13 mouse cellular contexts compared by ENCODE assay signal in the genomic region with DNA sequence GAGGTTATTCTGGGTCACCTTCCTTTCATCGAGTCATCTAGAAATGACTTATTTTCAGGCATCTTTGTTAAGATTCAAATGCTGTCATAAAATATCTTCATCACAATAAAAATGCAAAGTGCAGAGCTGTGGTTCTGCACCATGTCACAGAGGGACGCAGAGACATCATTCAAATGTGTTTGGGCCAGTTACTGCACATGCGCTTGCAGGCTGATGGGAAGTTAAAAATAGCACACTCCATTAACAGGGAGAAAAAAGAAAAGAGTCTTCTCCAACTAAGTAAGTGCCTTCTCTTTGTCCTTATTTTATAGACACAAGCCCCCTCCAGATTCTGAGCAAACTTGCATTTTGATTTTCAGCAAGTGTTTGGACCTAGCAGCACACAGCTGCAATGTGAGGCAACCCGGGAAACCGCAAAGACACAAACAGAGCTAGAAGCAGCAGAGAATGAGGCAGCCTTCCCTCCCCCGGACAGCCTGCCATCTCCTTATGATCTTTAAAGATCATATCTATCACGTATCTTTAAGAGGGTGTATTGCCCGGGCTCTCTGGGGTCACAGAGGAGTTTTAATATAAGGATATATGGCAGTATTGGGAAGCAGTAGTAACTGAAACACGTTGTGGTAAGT.
A peak's percentile ranks its signal among the peaks of the same experiment; 100 is the strongest.
DNase-seq lines count a peak whose midpoint lies in the region; ATAC-seq and TF ChIP-seq lines count a peak whose summit lies in the region.
"Had no signal": no experiment of that assay in that cellular context is flagged by ENCODE, and none has a peak within 500 bp of the region (broad histone marks: within the 10 kb centered on the region; RNA-seq: fewer than 3 reads in every experiment).

No protein-coding gene starts in this region.

- H3K36me3 ChIP-seq in heart, embryonic 11.5 days (ENCODE audit: control insufficient read depth, insufficient read depth, low read length) = no peaks in the 10 kb centered on the region
- no peaks in the 10 kb centered on the region for H3K36me3 ChIP-seq in heart, embryonic 16.5 days (ENCODE audit: control insufficient read depth, insufficient read depth)
- H3K36me3 ChIP-seq: limb, embryonic 12.5 days had no signal

- H3K27me3 ChIP-seq in heart, embryonic 11.5 days (ENCODE audit: control insufficient read depth, insufficient read depth, low read length) = no peaks in the 10 kb centered on the region
- H3K27me3 ChIP-seq in heart, embryonic 16.5 days (ENCODE audit: control insufficient read depth, insufficient read depth, low read length) = no peaks in the 10 kb centered on the region
- H3K27me3 ChIP-seq: limb, embryonic 12.5 days had no signal

- H3K4me2 ChIP-seq in heart, embryonic 11.5 days = no peak overlapping the region
- peak overlapping the region; percentile 49 for H3K4me2 ChIP-seq in heart, embryonic 16.5 days (ENCODE audit: low read depth, low read length)
- H3K4me2 ChIP-seq: limb, embryonic 12.5 days had no signal

- no peak overlapping the region for H3K9ac ChIP-seq in heart, embryonic 11.5 days (ENCODE audit: low read depth, low read length)
- H3K9ac ChIP-seq in heart, embryonic 16.5 days (ENCODE audit: low read length) = peak overlapping the region; percentile 57
- H3K9ac ChIP-seq: limb, embryonic 12.5 days had no signal

- no peak for ATAC-seq in heart, embryonic 11.5 days (replicated peaks; ENCODE audit: insufficient number of reproducible peaks, low FRiP score, low TSS enrichment)
- no peak for ATAC-seq in heart, embryonic 16.5 days (replicated peaks; ENCODE audit: extremely low read depth, insufficient read depth, low FRiP score)

- no peak for TF ChIP-seq CTCF in left cerebral cortex, adult 2 months (IDR thresholded peaks at IDR 0.05)

- WGBS in heart, embryonic 11.5 days (ENCODE audit: insufficient replicate concordance) = 64% methylated on average over 9 of the region's 9 CpGs
- 49% methylated on average over 9 of the region's 9 CpGs for WGBS in heart, embryonic 16.5 days

- H3K27ac ChIP-seq in heart, embryonic 11.5 days (ENCODE audit: low read depth, low read length) = no peak overlapping the region
- peak overlapping the region; percentile 69 for H3K27ac ChIP-seq in left cerebral cortex, adult 2 months
- peak overlapping the region; percentile 75 for H3K27ac ChIP-seq in heart, embryonic 16.5 days (ENCODE audit: low read length)
- H3K27ac ChIP-seq: limb, embryonic 12.5 days had no signal

- no peaks in the 10 kb centered on the region for H3K9me3 ChIP-seq in heart, embryonic 11.5 days (replicated peaks; ENCODE audit: control insufficient read depth, low read length)
- H3K9me3 ChIP-seq in heart, embryonic 16.5 days (replicated peaks; ENCODE audit: control insufficient read depth, low read length) = no peaks in the 10 kb centered on the region
- H3K9me3 ChIP-seq: limb, embryonic 12.5 days had no signal

- intact Hi-C loops in left cerebral cortex, adult 2 months (cut with DNase I) = loop anchor here (2.0 to 5.0 kb wide), 3 partner anchors 101 to 473 kb away; no protein-coding TSS in a partner anchor

- DNase-seq in heart, adult 11 months = peak; percentile 85
- no peak for DNase-seq in left cerebral cortex, adult 2 months (ENCODE audit: extremely low spot score in 1 of 2, low spot score in 2 of 2)
- no peak for DNase-seq in left cerebral cortex, adult 11 months (ENCODE audit: low spot score)
- peak; percentile 50 for DNase-seq in Muller cell, postnatal 12 days (ENCODE audit: inconsistent ontology term)
- DNase-seq in natural killer cell, adult 2 months (ENCODE audit: low spot score in 2 of 2) = no peak
- no peak for DNase-seq in adrenal gland, adult 18-20 months (ENCODE audit: low spot score in 2 of 2)
- DNase-seq: cerebellum, adult 2 months; embryo, embryonic 11 days; gastrocnemius, postnatal 10 days had no signal

- no peak overlapping the region for H3K4me3 ChIP-seq in heart, embryonic 11.5 days (ENCODE audit: low read depth, low read length)
- no peak overlapping the region for H3K4me3 ChIP-seq in left cerebral cortex, adult 2 months
- H3K4me3 ChIP-seq in heart, embryonic 16.5 days (ENCODE audit: low read length) = peak overlapping the region; percentile 15; the same call in 1 of the 2 replicates
- H3K4me3 ChIP-seq: erythroblast, embryonic 14.5 days; limb, embryonic 12.5 days had no signal

- 0 out of 2 replicates have a peak, but pooled peaks cover 3% of the 10 kb centered on the region for H3K4me1 ChIP-seq in heart, embryonic 11.5 days (ENCODE audit: control insufficient read depth, insufficient read depth, low read length)
- peaks cover 15% of the 10 kb centered on the region for H3K4me1 ChIP-seq in heart, embryonic 16.5 days (ENCODE audit: control insufficient read depth, insufficient read depth, low read length)
- H3K4me1 ChIP-seq: limb, embryonic 12.5 days had no signal

Comparison
In these comparisons a context has a peak if more than half of its experiments do, and no peak if none do; other contexts are left out.
1. DNase-seq: peak in heart, adult 11 months (single experiment) and Muller cell, postnatal 12 days (single experiment); none in left cerebral cortex, adult 2 months (0 of 2), left cerebral cortex, adult 11 months (single experiment), natural killer cell, adult 2 months (0 of 2) and adrenal gland, adult 18-20 months (0 of 2).